Mouse (Mus musculus) lung, postnatal 36 days (tissue): ENCODE measurements around the gene Akap9.
A peak's percentile ranks its signal among the peaks of the same experiment; 100 is the strongest.
"Not testable (repeated sequence)": the region's sequence is repeated elsewhere in the genome, so short reads cannot be mapped to it uniquely, and the experiment has no call there.

Source experiments
- DNase-seq: peaks from one replicate; pipeline ENCODE4 v3.0.0; 2022; ENCODE audit warnings: mixed read lengths

Gene Akap9

DNA sequence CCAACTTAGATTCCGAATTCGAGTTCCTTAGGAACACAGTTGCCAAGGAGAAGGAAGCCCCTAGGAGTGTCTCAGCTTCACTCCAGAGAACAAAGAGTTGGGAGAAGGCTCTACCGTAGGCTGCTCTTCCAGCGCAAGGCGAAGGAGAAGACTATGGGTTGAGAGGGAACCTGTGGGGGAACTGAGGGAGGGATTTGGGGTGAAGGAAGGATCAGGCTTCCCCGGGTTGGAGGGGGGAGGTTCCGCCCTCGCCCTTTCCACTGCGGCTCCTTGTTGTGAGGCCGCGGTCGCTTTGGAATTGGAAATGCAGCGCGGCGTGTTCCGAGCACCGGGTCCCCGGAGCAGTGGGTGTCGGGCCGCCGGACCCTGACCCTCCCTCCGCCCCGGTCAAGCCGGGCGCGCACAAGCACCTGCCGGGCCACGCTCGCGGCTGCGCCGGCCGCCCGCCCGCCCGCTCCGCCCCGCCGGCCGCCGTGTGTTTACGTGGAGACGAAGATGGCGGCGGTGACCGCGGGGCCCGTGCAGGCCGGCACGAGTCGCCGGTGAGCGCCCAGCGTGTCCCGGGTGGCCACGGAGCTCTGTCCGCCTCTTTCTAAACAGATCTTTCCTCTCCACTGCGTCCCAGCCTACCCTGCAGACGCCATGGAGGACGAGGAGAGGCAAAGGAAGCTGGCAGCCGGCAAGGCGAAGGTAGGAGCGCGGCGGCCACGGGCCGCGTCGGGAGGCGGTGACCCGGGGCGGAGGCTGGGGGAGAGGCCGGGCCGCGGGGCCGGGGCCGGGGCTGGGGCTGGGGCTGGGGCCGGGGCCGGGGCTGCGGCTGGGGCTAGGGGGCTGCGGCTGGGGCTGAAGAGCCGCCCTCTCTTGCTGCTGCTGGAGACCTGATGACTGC, at the start of gene Akap9:
Akap9 (plus strand) TSS at position 254 of the 889 bp plus-strand sequence.
- peak; percentile 68 for DNase-seq

DNA sequence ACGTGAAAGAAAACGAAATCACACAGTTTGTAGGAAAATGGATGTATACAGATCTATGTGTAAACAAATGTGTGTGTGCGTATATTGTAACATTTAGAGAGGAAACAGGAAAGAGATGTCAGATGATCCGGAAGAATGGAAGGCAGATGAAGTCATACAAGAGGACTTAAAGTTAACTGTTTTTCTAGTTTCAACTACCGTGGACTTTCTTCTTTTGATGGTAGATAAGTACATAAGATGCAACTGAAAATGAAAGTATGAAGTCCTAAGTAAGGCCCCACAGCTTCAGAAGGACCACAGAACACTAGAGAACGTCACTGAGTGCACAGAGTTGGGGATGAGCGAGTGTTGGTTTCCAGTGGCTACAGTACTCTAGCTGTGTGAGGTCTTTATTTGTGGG, 41.0 kb upstream of the Akap9 start:
- not testable (repeated sequence) for DNase-seq

DNA sequence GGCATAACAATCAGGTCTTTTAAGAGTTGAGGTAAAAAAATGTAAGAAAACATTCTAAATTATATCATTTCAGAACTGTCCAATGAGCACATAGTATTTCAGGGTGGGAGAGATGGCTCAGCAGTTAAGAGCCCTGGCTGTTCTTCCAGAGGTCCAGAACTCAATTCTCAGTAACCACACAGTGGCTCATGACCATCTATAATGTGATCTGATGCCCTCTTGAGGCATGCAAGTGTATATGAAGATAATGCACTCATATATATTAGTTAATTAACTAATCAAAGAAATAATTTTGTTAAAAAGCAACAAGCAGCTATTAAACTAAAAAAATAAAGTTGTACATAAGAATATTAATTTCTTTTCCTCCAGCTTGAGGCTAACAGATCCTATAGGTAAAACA, 38.7 kb upstream of the Akap9 start:
- DNase-seq: no peak

DNA sequence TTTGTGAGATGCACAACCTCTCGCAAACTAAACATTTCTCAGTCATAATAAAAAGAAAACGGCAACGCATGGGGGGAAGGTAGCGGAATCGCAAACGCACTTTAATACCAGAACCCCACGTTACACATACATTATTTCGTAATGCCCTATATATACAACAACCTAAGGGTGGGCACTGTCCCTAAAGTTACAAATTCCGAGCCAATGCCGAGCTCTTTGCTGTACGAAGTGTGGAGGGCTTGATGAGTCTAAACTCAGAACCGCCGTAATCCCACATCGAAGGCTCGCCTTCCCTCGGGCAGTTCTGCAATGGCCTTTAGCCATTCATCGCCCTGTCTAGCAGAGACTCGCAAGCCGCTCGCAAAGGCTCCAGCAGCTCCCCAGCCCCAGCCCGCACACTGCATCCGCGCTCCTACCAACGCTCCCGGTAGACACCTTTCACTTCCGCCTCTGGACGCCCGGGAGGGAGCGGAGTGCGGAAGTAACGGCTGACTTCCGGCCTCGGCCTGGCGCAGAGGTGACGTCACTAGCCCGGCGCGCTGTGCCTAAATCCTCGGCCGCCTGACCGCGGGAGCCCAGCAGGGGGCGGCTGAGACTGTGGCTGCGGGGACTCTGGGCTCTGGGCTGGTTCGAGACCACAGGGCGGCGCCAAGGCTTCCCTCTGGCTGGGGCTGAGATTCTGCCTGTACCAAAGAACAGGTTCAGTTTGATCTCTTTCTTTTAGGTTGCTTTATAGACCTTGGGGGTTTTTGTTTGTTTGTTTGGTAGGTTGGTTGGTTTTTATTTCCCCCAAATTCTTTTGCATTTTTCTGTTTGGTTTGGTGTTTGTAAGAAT, 34.2 kb upstream of the Akap9 start, which contains the start of gene Mterf1a:
Mterf1a (minus strand) TSS at position 475 of the 835 bp plus-strand sequence.
- DNase-seq: peak; percentile 42

GRCm38 (mm10) chr5:3894294-3894619, 33.6 kb upstream of the Akap9 start:
- not testable (repeated sequence) for DNase-seq

GRCm38 (mm10) chr5:3905471-3905870, 22.4 kb upstream of the Akap9 start:
- no peak for DNase-seq

- DNase-seq: no peak
These were observed 5.5 kb upstream of the Akap9 start for GRCm38 (mm10) chr5:3922350-3922749.

GRCm38 (mm10) chr5:3926666-3927065, 1.2 kb upstream of the Akap9 start:
- no peak for DNase-seq

DNA sequence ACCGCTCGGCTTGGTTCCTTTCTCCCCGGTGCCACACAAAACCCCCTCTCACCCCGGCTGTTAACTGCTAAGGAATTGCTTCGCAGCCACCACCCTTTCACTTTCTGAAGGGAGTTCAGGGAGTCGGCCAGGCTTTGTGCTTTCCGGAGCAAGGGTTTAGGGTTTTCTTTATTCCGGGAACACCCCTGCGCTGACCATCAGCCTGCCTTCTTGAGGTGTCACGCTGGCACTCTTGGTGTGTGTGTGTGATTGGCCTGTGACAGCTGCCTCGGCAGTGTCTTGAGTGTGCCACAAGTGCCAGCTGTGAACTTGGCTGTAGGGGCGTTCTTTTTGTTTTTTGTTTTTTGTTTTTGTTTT, 814 bp downstream of the Akap9 start:
- peak; percentile 53 for DNase-seq

- DNase-seq: no peak
These were observed 2.9 kb downstream of the Akap9 start for GRCm38 (mm10) chr5:3930760-3931159.

DNA sequence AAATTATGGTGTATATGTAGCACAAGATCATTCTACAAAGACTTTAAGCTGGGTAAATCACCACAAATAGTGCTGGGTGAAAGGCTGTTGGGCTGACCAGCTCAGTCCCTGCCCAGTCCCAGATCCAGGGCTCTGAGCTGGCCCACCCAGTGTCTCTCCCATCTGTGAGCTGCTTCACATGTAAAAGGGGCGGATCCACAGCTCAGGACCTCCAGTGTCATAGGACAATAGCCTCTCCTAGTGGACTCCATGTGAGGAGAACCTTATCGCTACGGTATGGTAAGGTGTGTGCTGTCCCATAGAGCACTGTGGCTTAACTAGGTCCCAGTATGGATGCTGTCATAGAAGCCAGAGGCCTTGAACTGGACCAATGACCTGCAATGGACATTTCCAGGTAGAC, 3.8 kb downstream of the Akap9 start:
- DNase-seq: no peak

GRCm38 (mm10) chr5:3933551-3933950, 5.7 kb downstream of the Akap9 start:
- DNase-seq: no peak

GRCm38 (mm10) chr5:3935266-3935665, 7.4 kb downstream of the Akap9 start:
- no peak for DNase-seq

DNA sequence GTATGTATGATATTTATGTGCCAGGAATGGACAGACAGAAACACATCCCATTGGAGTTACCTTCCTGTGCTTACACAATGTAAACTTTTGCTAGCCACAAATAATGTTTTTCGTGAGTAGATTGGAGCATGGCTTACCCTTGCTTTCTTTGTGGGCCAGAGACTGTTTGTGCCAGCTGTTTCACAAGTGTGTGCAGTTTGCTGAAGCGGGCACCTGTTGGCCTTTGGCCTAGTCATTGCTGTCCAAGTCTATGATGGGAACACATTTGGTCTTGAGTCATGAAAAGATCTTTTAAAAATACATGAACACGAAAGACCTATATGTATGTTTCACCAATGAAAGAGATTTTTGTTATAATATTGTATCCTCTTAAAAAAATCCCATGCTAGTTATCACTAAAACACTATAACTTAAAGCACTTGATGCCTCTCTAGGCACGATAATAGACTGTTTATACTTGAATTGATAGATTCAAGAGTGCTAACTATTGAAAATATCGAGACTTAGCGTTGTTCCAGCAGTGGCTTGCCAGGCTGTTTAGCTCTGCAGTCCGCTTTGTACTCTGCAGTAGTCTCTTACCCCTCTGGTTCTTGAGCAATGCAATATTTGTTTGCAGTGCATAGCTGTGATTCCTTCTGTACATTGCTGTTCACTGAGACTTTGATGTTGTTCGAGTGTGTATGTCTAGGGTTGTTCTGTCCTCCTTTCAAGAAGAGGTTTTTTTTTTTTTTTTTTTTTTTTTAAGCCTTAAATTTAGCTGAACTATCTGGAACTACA, 8.1 kb downstream of the Akap9 start:
- DNase-seq: no peak

GRCm38 (mm10) chr5:3938905-3939304, 11.1 kb downstream of the Akap9 start:
- no peak for DNase-seq

DNA sequence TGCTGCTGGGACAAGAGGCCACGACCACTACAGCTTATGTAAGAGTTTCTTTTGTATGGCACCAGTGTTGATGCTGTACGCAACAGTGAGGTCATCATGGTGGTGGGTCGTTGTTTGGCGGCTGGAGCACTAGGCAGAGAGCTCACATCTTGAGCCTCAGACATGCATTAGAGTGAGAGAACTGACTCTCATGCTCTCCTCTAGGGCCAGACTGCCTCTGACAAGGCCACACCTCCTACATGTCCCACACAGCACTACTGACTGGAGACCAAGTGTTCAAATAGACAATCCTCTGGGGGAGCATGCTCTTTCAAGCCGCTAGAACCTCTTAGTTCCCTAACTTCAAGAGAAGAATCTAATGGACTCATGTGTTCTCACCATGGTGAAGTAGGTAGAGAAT, 11.5 kb downstream of the Akap9 start:
- no peak for DNase-seq

DNA sequence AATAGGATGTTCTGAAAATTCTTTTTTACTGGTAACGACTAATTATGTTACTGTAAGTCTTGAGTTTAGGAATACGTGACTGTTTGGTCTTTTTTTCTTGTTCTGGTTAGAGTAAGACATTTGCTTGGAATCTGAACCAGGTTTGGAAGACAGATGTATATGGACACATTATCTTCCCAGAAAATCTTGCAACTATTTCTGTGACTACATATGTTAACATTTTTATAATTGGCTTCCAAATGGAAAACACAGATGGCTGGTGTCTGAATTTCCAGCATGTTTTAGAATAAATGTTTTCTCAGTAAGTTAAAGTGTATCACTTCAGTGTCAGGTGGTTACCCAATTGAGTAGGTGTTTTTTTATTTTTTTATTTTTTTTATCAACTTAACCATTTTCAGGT, 13.4 kb downstream of the Akap9 start:
- DNase-seq: no peak

GRCm38 (mm10) chr5:3943169-3943568, 15.3 kb downstream of the Akap9 start:
- not testable (repeated sequence) for DNase-seq

- DNase-seq: no peak
These were observed 24.6 kb downstream of the Akap9 start for GRCm38 (mm10) chr5:3952498-3952897.

GRCm38 (mm10) chr5:3954541-3954940, 26.7 kb downstream of the Akap9 start:
- DNase-seq: no peak

- DNase-seq: no peak
These were observed 33.4 kb downstream of the Akap9 start for GRCm38 (mm10) chr5:3961286-3961685.

DNA sequence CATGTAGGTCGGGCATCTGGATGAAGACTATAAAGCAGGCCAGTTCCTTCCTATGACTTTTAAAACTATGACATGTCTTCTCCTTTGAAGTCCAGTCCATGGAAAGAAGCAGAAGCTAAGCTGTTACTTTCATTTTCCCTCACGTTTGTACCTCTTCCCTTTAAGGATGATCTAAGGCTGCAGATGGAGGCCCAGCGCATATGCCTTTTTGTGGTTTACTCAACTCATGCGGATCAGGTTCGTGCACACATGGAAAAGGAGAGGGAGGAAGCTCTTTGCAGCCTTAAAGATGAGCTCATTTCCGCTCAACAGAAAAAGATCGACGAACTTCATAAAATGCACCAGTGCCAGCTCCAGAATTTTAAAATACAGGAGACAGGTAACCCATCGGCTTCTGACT, 40.6 kb downstream of the Akap9 start:
- no peak for DNase-seq

DNA sequence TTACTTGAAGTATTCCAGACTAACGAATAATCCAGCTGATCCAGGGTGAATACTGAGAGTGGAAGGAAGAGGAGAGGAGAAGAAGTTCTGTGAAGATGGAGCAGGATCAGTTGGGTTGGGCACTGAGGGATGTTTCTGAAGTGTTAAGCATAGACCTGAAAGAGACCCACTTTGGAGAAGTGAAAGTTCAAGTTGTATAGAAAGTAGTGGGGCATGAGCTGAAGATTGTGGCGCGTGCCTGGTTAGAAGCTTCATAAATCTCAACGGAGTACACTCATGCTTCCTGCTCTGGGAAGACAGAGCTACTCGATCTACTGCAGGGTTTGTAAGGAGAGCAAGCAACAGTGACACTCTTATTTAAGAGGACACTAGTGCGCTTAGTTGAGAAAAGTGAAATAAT, 41.3 kb downstream of the Akap9 start:
- peak; percentile 3 for DNase-seq
